Mouse (Mus musculus) stomach, embryonic 14.5 days (tissue): ENCODE data around the gene Mrtfb. TPM values are rescaled to one million over a fixed set of nuclear protein-coding genes. Genes with fewer than 3 reads are reported as not detected.
"Not testable (repeated sequence)": the region's sequence is repeated elsewhere in the genome, so short reads cannot be mapped to it uniquely, and the experiment has no call there.

Source experiments
- ATAC-seq: fragments of 200-750 bp; cut with Nextera tagmentation; 2 replicates; pipeline ENCODE4 v1.8.0; 2017; ENCODE audit warnings: low read depth, moderate TSS enrichment; ENCODE audit not compliant: insufficient number of reproducible peaks, insufficient read depth, low FRiP score
- H3K27ac ChIP-seq: fragments of 300-500 bp; sonication (generic); 2 replicates; pipeline ENCODE4 v1.5.1; 2014; ENCODE audit warnings: mild to moderate bottlenecking, low read length, moderate library complexity, mixed read lengths
- H3K27me3 ChIP-seq: fragments of 300-500 bp; sonication (generic); 2 replicates; pipeline ENCODE4 v1.6.1; 2014; ENCODE audit warnings: low read length, control low read depth, mixed read lengths; ENCODE audit not compliant: control insufficient read depth, insufficient read depth
- H3K36me3 ChIP-seq: fragments of 300-500 bp; sonication (generic); 2 replicates; pipeline ENCODE4 v1.6.1; 2014; ENCODE audit warnings: mild to moderate bottlenecking, control low read depth, low read length, moderate library complexity, mixed read lengths; ENCODE audit not compliant: control insufficient read depth, insufficient read depth
- H3K4me1 ChIP-seq: fragments of 300-500 bp; sonication (generic); 2 replicates; pipeline ENCODE4 v1.6.1; 2014; ENCODE audit warnings: low read length, control low read depth, mixed read lengths; ENCODE audit not compliant: control insufficient read depth, insufficient read depth
- H3K4me2 ChIP-seq: fragments of 300-500 bp; sonication (generic); replicated peaks from 2 replicates; pipeline ENCODE4 v1.6.1; 2014; ENCODE audit warnings: low read depth, low read length, control low read depth
- H3K4me3 ChIP-seq: fragments of 300-500 bp; sonication (generic); 2 replicates; pipeline ENCODE4 v1.5.1; 2014; ENCODE audit warnings: low read depth, low read length, control low read depth
- H3K9ac ChIP-seq: fragments of 300-500 bp; sonication (generic); replicated peaks from 2 replicates; pipeline ENCODE4 v1.6.1; 2014; ENCODE audit warnings: low read depth, mild to moderate bottlenecking, control low read depth, low read length, moderate library complexity, mixed read lengths
- H3K9me3 ChIP-seq: fragments of 300-500 bp; sonication (generic); 2 replicates; pipeline ENCODE4 v1.6.1; 2016; ENCODE audit warnings: low read depth, low read length, control low read depth; ENCODE audit not compliant: control insufficient read depth
- WGBS: fragments of 180-500 bp; shearing (Covaris S2); extraction: QIAGEN DNeasy Blood & Tissue Kit; methylation state at CpG from one replicate; pipeline ENCODE4 v1.1.7; 2014; 5-methylcytosine and 5-hydroxymethylcytosine counted together
- polyA plus RNA-seq: library from polyadenylated mRNA; unstranded; fragments of >200 nt; fragmentation: Nextera tagmentation; extraction: Ambion mirVana; gene quantifications from 2 replicates; pipeline ENCODE4 v1.2.1, GENCODE M21; 2014

Gene Mrtfb
- polyA plus RNA-seq, 1 experiment from 2014 or later: 33.3 TPM

DNA sequence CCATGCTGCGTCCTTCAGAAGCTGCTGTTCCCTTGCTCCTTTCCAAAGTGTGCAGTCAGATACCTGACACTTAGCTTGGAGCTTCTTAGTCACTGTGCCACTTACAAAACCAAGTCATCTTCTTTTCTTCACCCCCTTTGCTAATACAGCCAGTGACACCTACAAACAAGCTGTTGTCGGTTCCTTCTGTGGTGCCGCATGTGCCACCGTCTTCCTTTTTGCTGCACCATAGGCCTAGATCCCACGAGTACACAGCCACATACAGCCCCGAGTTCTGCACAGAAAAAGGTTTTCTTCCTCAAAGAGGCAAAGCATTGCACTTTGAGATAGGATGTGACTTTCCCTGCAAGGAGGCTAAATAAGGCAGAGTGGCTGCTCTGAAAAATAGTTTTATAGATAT is 83.2 kb downstream of the Mrtfb start:
- Histone ChIP-seq H3K4me1 (no peaks in the 10 kb centered on the region), H3K36me3 (no peaks in the 10 kb centered on the region; the same call in 1 of the 2 replicates), H3K27ac (no peak overlapping the region), H3K9me3 (no peaks in the 10 kb centered on the region), H3K4me3 (no peak overlapping the region), H3K27me3 (no peaks in the 10 kb centered on the region), H3K4me2 (no peak overlapping the region), H3K9ac (no peak overlapping the region)
- WGBS: 87% methylated on average over 6 of the region's 6 CpGs
- ATAC-seq: no peak

DNA sequence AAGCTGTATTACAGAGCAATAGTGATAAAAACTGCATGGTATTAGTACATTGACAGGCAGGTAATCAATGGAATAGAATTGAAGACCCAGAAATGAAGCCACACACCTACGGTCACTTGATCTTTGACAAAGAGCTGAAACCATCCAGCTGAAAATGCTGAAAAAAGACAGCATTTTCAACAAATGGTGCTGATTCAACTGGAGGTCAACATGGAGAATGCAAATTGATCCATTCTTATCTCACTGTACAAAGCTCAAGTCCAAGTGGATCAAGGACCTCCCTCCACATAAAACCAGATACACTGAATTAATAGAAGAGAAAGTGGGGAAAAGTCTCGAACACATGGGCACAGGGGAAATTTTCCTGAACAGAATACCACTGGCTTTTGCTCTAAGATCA is 89.5 kb downstream of the Mrtfb start:
- H3K4me1 ChIP-seq, H3K4me2 ChIP-seq, H3K4me3 ChIP-seq, ATAC-seq, H3K9me3 ChIP-seq, H3K27ac ChIP-seq, H3K27me3 ChIP-seq, H3K9ac ChIP-seq, H3K36me3 ChIP-seq: not testable (repeated sequence)
- WGBS: 90% methylated on average over 2 of the region's 2 CpGs

DNA sequence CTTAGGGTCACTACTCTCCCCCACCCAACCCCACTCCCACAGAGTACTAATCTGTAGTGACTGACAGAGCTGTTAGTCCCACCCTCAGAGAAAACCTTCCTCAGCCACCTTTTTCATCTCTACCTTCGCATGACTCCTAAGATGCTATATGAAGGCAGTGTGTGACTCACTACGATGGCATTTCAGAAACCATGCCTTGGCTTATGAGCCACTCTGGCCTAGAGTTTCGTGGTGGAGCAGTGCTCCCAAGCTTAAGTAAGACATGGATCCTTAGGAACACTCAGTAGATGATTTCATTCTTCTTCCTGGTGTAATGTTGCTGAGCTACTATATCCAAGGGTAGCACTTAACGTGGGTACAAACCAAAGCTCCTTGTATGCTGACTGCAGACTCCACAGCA is 94.4 kb downstream of the Mrtfb start:
- WGBS: 84% methylated on average over 4 of the region's 4 CpGs
- no peak for ATAC-seq
- H3K4me1 ChIP-seq: peaks cover 9% of the 10 kb centered on the region; the same call in 1 of the 2 replicates
- no peak overlapping the region for H3K4me3 ChIP-seq
- H3K4me2 ChIP-seq: no peak overlapping the region
- H3K9me3 ChIP-seq: no peaks in the 10 kb centered on the region
- H3K27ac ChIP-seq: no peak overlapping the region
- no peak overlapping the region for H3K9ac ChIP-seq
- no peaks in the 10 kb centered on the region for H3K27me3 ChIP-seq
- H3K36me3 ChIP-seq: no peaks in the 10 kb centered on the region

GRCm38 (mm10) chr16:13351268-13351667 is 95.0 kb downstream of the Mrtfb start:
- no peak overlapping the region for H3K9ac ChIP-seq
- H3K27ac ChIP-seq: no peak overlapping the region
- H3K9me3 ChIP-seq: no peaks in the 10 kb centered on the region

GRCm38 (mm10) chr16:13353927-13354326 is 97.6 kb downstream of the Mrtfb start:
- no peak overlapping the region for H3K4me3 ChIP-seq
- WGBS: 43% methylated on average over 4 of the region's 4 CpGs
- H3K4me1 ChIP-seq: peaks cover 27% of the 10 kb centered on the region
- ATAC-seq: no peak
- no peaks in the 10 kb centered on the region for H3K36me3 ChIP-seq
- H3K27me3 ChIP-seq: no peaks in the 10 kb centered on the region
- H3K27ac ChIP-seq: no peak overlapping the region
- no peak overlapping the region for H3K4me2 ChIP-seq
- no peaks in the 10 kb centered on the region for H3K9me3 ChIP-seq
- H3K9ac ChIP-seq: no peak overlapping the region

More at GRCm38 (mm10) chr16:13351268-13351667, 95.0 kb downstream of the Mrtfb start:
- Histone ChIP-seq H3K4me2 (no peak overlapping the region), H3K36me3 (no peaks in the 10 kb centered on the region), H3K4me1 (peaks cover 9% of the 10 kb centered on the region; the same call in 1 of the 2 replicates), H3K27me3 (no peaks in the 10 kb centered on the region), H3K4me3 (no peak overlapping the region)
- no peak for ATAC-seq

DNA sequence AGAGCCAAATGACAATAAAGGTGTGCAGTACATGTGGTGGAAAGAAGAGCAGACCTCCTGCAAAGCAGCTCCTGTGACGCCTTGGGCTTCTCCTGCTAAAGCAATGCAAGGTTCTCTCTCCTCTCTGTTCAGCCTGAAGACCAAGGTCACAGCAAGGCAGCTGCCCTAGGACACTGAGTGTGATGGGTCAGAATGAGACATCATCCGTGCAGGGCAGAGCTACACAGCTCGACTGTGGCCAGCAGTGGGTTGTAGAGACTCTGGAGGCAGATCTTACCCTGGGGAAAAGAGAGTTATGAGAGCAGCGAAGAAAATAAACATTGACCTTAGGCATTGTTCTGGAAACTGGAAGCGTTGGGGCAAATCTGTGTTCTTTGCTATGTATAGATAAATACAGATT is 98.2 kb downstream of the Mrtfb start:
- no peaks in the 10 kb centered on the region for H3K27me3 ChIP-seq
- ATAC-seq: no peak
- peaks cover 32% of the 10 kb centered on the region for H3K4me1 ChIP-seq
- no peaks in the 10 kb centered on the region for H3K9me3 ChIP-seq
- no peak overlapping the region for H3K4me2 ChIP-seq
- no peak overlapping the region for H3K4me3 ChIP-seq
- 46% methylated on average over 5 of the region's 5 CpGs for WGBS
- no peaks in the 10 kb centered on the region for H3K36me3 ChIP-seq
- H3K9ac ChIP-seq: no peak overlapping the region
- H3K27ac ChIP-seq: no peak overlapping the region

GRCm38 (mm10) chr16:13357806-13358679 is 101.8 kb downstream of the Mrtfb start:
- WGBS: 10% methylated on average over 15 of the region's 15 CpGs
- Histone ChIP-seq H3K4me2 (peak overlapping the region; percentile 42), H3K27ac (peak overlapping the region; percentile 67), H3K9ac (no peak overlapping the region), H3K4me3 (0 out of 2 replicates have a peak overlapping the region, but pooled peaks have one; percentile 2), H3K36me3 (no peaks in the 10 kb centered on the region), H3K27me3 (no peaks in the 10 kb centered on the region), H3K9me3 (no peaks in the 10 kb centered on the region), H3K4me1 (peaks cover 38% of the 10 kb centered on the region)
- ATAC-seq: peak; percentile 64; the same call in 1 of the 2 replicates

DNA sequence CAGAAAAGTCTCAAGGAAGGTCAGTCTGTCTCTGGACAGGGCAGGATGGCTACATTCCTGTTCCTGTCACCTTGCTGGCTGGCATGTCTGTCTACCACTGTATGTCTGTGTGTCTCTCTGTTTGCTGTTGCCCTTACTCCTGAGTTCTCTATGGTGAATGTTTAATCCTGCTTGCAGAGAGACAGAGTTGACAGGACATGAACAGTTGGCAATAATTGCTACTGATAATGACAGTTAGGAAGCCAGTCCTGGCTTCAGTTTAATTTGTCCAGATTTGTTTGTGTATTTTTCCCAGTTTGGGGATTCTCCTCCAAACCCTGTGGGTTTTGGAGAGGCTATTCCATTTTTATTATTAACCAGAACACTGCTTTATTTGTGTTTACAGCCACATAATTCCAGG is 102.5 kb downstream of the Mrtfb start:
- Histone ChIP-seq H3K4me3 (no peak overlapping the region), H3K4me1 (peaks cover 37% of the 10 kb centered on the region), H3K27ac (peak overlapping the region; percentile 67; the same call in 1 of the 2 replicates), H3K4me2 (peak overlapping the region; percentile 42), H3K27me3 (no peaks in the 10 kb centered on the region), H3K9ac (no peak overlapping the region), H3K9me3 (no peaks in the 10 kb centered on the region), H3K36me3 (no peaks in the 10 kb centered on the region)
- no peak for ATAC-seq
